ENCODE assay signal across 33 mouse cellular contexts in the genomic region with DNA sequence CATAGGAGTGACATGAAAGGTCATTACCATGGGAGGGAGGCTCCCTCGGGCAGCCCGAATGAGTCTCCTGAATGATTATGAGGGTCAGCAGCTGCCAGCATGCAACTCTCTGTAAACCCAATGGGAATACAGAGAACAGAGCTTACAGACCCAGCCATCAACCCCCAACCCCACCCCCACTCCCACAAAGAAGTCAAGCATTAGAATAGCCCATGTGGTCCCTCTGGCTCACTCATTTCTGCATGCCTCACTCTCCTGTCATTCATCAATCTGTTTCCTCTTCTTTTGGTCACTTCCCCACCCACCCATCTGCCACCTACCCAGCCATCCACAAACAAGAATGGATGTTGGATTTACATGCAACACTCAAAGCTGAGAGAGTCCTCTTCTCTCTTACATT. TPM values are rescaled to one million over a fixed set of nuclear protein-coding genes. Genes with fewer than 3 reads are reported as not detected.
DNase-seq lines count a peak whose midpoint lies in the region; ATAC-seq lines count a peak whose summit lies in the region.
"Had no signal": no experiment of that assay in that cellular context is flagged by ENCODE, and none has a peak within 500 bp of the region (broad histone marks: within the 10 kb centered on the region; RNA-seq: fewer than 3 reads in every experiment).

No protein-coding gene starts in this region.

- 0 out of 2 replicates have a peak, but pooled peaks have one; percentile 18 for ATAC-seq in forebrain, embryonic 16.5 days
- no peak for ATAC-seq in forebrain, embryonic 14.5 days
- peak; percentile 30; the same call in 1 of the 2 replicates for ATAC-seq in midbrain, embryonic 11.5 days (ENCODE audit: low FRiP score)
- no peak for ATAC-seq in midbrain, embryonic 13.5 days
- ATAC-seq in hindbrain, embryonic 13.5 days (ENCODE audit: low FRiP score), result peak; percentile 63; the same call in 1 of the 2 replicates
- ATAC-seq in megakaryocyte, adult 5-6 weeks (ENCODE audit: poor library complexity, severe bottlenecking), result no peak
- ATAC-seq: CD4-positive, CD25-positive, alpha-beta regulatory T cell, adult 4 months; forebrain, embryonic 13.5 days; inflammation-experienced regulatory T-cells, adult 6 months had no signal

- no peaks in the 10 kb centered on the region for H3K36me3 ChIP-seq in forebrain, embryonic 16.5 days (ENCODE audit: control insufficient read depth, insufficient read depth)
- no peaks in the 10 kb centered on the region for H3K36me3 ChIP-seq in forebrain, embryonic 14.5 days (ENCODE audit: control insufficient read depth, insufficient read depth, low read length)
- no peaks in the 10 kb centered on the region for H3K36me3 ChIP-seq in midbrain, embryonic 11.5 days (ENCODE audit: control insufficient read depth, insufficient read depth, low read length)
- no peaks in the 10 kb centered on the region for H3K36me3 ChIP-seq in midbrain, embryonic 13.5 days
- no peaks in the 10 kb centered on the region for H3K36me3 ChIP-seq in hindbrain, embryonic 13.5 days
- H3K36me3 ChIP-seq: embryonic facial prominence, embryonic 10.5 days; embryonic facial prominence, embryonic 15.5 days; heart, embryonic 12.5 days; limb, embryonic 10.5 days; limb, embryonic 15.5 days; midbrain, embryonic 12.5 days; neural tube, embryonic 12.5 days had no signal

- no peak overlapping the region for H3K4me3 ChIP-seq in forebrain, embryonic 16.5 days (replicated peaks; ENCODE audit: low read length)
- H3K4me3 ChIP-seq in forebrain, embryonic 14.5 days (ENCODE audit: low read depth, low read length), result no peak overlapping the region
- H3K4me3 ChIP-seq in midbrain, embryonic 11.5 days (ENCODE audit: low read depth, low read length), result no peak overlapping the region
- no peak overlapping the region for H3K4me3 ChIP-seq in midbrain, embryonic 13.5 days (replicated peaks)
- no peak overlapping the region for H3K4me3 ChIP-seq in hindbrain, embryonic 13.5 days
- H3K4me3 ChIP-seq: embryonic facial prominence, embryonic 10.5 days; embryonic facial prominence, embryonic 15.5 days; forebrain, embryonic 13.5 days; heart, embryonic 12.5 days; limb, embryonic 10.5 days; limb, embryonic 15.5 days; midbrain, embryonic 12.5 days; neural tube, embryonic 12.5 days had no signal

- 79% methylated on average over 2 of the region's 2 CpGs for WGBS in forebrain, embryonic 16.5 days
- WGBS in forebrain, embryonic 14.5 days, result 78% methylated on average over 2 of the region's 2 CpGs
- WGBS in midbrain, embryonic 11.5 days, result 63% methylated on average over 2 of the region's 2 CpGs
- 58% methylated on average over 2 of the region's 2 CpGs for WGBS in midbrain, embryonic 13.5 days
- WGBS in hindbrain, embryonic 13.5 days, result 41% methylated on average over 2 of the region's 2 CpGs

- no peak overlapping the region for H3K27ac ChIP-seq in forebrain, embryonic 16.5 days (ENCODE audit: low read length)
- no peak overlapping the region for H3K27ac ChIP-seq in forebrain, embryonic 14.5 days (ENCODE audit: low read depth, low read length)
- no peak overlapping the region for H3K27ac ChIP-seq in midbrain, embryonic 11.5 days (ENCODE audit: low read depth, low read length)
- no peak overlapping the region for H3K27ac ChIP-seq in midbrain, embryonic 13.5 days
- no peak overlapping the region; the same call in 1 of the 2 replicates for H3K27ac ChIP-seq in hindbrain, embryonic 13.5 days
- H3K27ac ChIP-seq: embryonic facial prominence, embryonic 10.5 days; embryonic facial prominence, embryonic 15.5 days; forebrain, embryonic 13.5 days; kidney, postnatal 0 days; limb, embryonic 10.5 days; limb, embryonic 15.5 days; liver, embryonic 14.5 days; macrophage; midbrain, embryonic 12.5 days; neural tube, embryonic 12.5 days had no signal

- no peaks in the 10 kb centered on the region for H3K27me3 ChIP-seq in forebrain, embryonic 16.5 days (replicated peaks; ENCODE audit: control insufficient read depth, insufficient read depth, low read length)
- H3K27me3 ChIP-seq in forebrain, embryonic 14.5 days (replicated peaks; ENCODE audit: control insufficient read depth, insufficient read depth, low read length), result no peaks in the 10 kb centered on the region
- H3K27me3 ChIP-seq in midbrain, embryonic 11.5 days (ENCODE audit: control insufficient read depth, insufficient read depth, low read length), result no peaks in the 10 kb centered on the region
- H3K27me3 ChIP-seq in midbrain, embryonic 13.5 days, result no peaks in the 10 kb centered on the region
- no peaks in the 10 kb centered on the region for H3K27me3 ChIP-seq in hindbrain, embryonic 13.5 days
- H3K27me3 ChIP-seq: embryonic facial prominence, embryonic 15.5 days; forebrain, embryonic 13.5 days; heart, embryonic 12.5 days; limb, embryonic 15.5 days; midbrain, embryonic 12.5 days; neural tube, embryonic 12.5 days had no signal

- H3K9ac ChIP-seq in forebrain, embryonic 16.5 days (replicated peaks; ENCODE audit: low read depth, low read length), result no peak overlapping the region
- no peak overlapping the region for H3K9ac ChIP-seq in forebrain, embryonic 14.5 days (ENCODE audit: low read length)
- H3K9ac ChIP-seq in midbrain, embryonic 11.5 days (ENCODE audit: low read length), result no peak overlapping the region
- no peak overlapping the region for H3K9ac ChIP-seq in midbrain, embryonic 13.5 days (replicated peaks)
- no peak overlapping the region for H3K9ac ChIP-seq in hindbrain, embryonic 13.5 days
- H3K9ac ChIP-seq: embryonic facial prominence, embryonic 15.5 days; forebrain, embryonic 13.5 days; heart, embryonic 12.5 days; limb, embryonic 15.5 days; liver, embryonic 14.5 days; midbrain, embryonic 12.5 days; neural tube, embryonic 12.5 days had no signal

- H3K9me3 ChIP-seq in forebrain, embryonic 16.5 days (ENCODE audit: control insufficient read depth, low read length), result no peaks in the 10 kb centered on the region
- H3K9me3 ChIP-seq in forebrain, embryonic 14.5 days (replicated peaks; ENCODE audit: control insufficient read depth, low read length), result no peaks in the 10 kb centered on the region
- no peaks in the 10 kb centered on the region for H3K9me3 ChIP-seq in midbrain, embryonic 11.5 days (ENCODE audit: control insufficient read depth, low read length)
- no peaks in the 10 kb centered on the region for H3K9me3 ChIP-seq in midbrain, embryonic 13.5 days
- H3K9me3 ChIP-seq in hindbrain, embryonic 13.5 days, result no peaks in the 10 kb centered on the region
- H3K9me3 ChIP-seq: embryonic facial prominence, embryonic 10.5 days; embryonic facial prominence, embryonic 15.5 days; forebrain, embryonic 13.5 days; heart, embryonic 12.5 days; limb, embryonic 10.5 days; limb, embryonic 15.5 days; midbrain, embryonic 12.5 days; neural tube, embryonic 12.5 days had no signal

- no peak for DNase-seq in forebrain, embryonic 14.5 days (ENCODE audit: low spot score)
- no peak for DNase-seq in midbrain, embryonic 11.5 days (ENCODE audit: low spot score, missing footprints)
- DNase-seq in embryo, embryonic 10.5 days (ENCODE audit: low spot score), result peak; percentile 31
- DNase-seq in liver, result no peak
- DNase-seq: adrenal gland, postnatal 14 days; cerebellum, adult 11-12 months; cerebellum, postnatal 25 days; gastrocnemius, postnatal 25 days; heart, adult 18-20 months; heart, postnatal 4 days; kidney, adult 8-10 months; kidney, postnatal 4 days; lung, adult 2 months; lung, postnatal 10 days had no signal

- no peak overlapping the region for H3K4me2 ChIP-seq in forebrain, embryonic 16.5 days (ENCODE audit: low read length)
- no peak overlapping the region for H3K4me2 ChIP-seq in forebrain, embryonic 14.5 days (ENCODE audit: low read length)
- H3K4me2 ChIP-seq in midbrain, embryonic 11.5 days, result no peak overlapping the region
- H3K4me2 ChIP-seq in midbrain, embryonic 13.5 days (replicated peaks), result no peak overlapping the region
- H3K4me2 ChIP-seq in hindbrain, embryonic 13.5 days, result no peak overlapping the region
- H3K4me2 ChIP-seq: embryonic facial prominence, embryonic 15.5 days; forebrain, embryonic 13.5 days; heart, embryonic 12.5 days; limb, embryonic 15.5 days; midbrain, embryonic 12.5 days; neural tube, embryonic 12.5 days had no signal

- no peaks in the 10 kb centered on the region for H3K4me1 ChIP-seq in forebrain, embryonic 16.5 days (replicated peaks; ENCODE audit: control insufficient read depth, insufficient read depth, low read length)
- H3K4me1 ChIP-seq in forebrain, embryonic 14.5 days (ENCODE audit: control insufficient read depth, insufficient read depth, low read length), result peaks cover 3% of the 10 kb centered on the region; the same call in 1 of the 2 replicates
- no peaks in the 10 kb centered on the region for H3K4me1 ChIP-seq in midbrain, embryonic 11.5 days (ENCODE audit: control insufficient read depth, insufficient read depth, low read length)
- H3K4me1 ChIP-seq in midbrain, embryonic 13.5 days (replicated peaks), result 0 out of 2 replicates have a peak, but pooled peaks cover 7% of the 10 kb centered on the region
- H3K4me1 ChIP-seq in hindbrain, embryonic 13.5 days (replicated peaks), result 0 out of 2 replicates have a peak, but pooled peaks cover 7% of the 10 kb centered on the region
- H3K4me1 ChIP-seq: embryonic facial prominence, embryonic 15.5 days; heart, embryonic 12.5 days; limb, embryonic 10.5 days; limb, embryonic 15.5 days; midbrain, embryonic 12.5 days had no signal

RNA-seq across cellular contexts. Expression of a gene that starts 10.0 kb away (rescaled TPM):
- polyA plus RNA-seq in forebrain, embryonic 16.5 days (2015; fragmentation: Nextera tagmentation; extraction: Ambion mirVana), result 1.1 and 1.2 TPM in 2 replicates
- 1.0 and 1.9 TPM in 2 replicates for polyA plus RNA-seq in forebrain, embryonic 14.5 days (2014; fragmentation: Nextera tagmentation; extraction: Ambion mirVana)
- polyA plus RNA-seq in midbrain, embryonic 11.5 days (2014; fragmentation: Nextera tagmentation; extraction: Ambion mirVana), result 1.7 and 2.2 TPM in 2 replicates
- polyA plus RNA-seq in midbrain, embryonic 13.5 days (2015; fragmentation: Nextera tagmentation; extraction: Ambion mirVana), result 1.0 and 1.7 TPM in 2 replicates
- polyA plus RNA-seq in hindbrain, embryonic 13.5 days (2015; fragmentation: Nextera tagmentation; extraction: Ambion mirVana), result 3.4 and 4.0 TPM in 2 replicates
- total RNA-seq in megakaryocyte, adult 5-6 weeks (2015), result not detected in 2 replicates
- not detected in 2 replicates for total RNA-seq in megakaryocyte, adult 5-6 weeks (2017)
- polyA plus RNA-seq: CD4-positive, CD25-positive, alpha-beta regulatory T cell, adult 4 months; inflammation-experienced regulatory T-cells, adult 6 months; macrophage had no signal

RNA-seq across cellular contexts. Expression of a gene that starts 35.0 kb away (rescaled TPM):
- not detected in 2 replicates for polyA plus RNA-seq in forebrain, embryonic 16.5 days (2015; fragmentation: Nextera tagmentation; extraction: Ambion mirVana)
- not detected in 2 replicates for polyA plus RNA-seq in forebrain, embryonic 14.5 days (2014; fragmentation: Nextera tagmentation; extraction: Ambion mirVana)
- not detected in 2 replicates for polyA plus RNA-seq in midbrain, embryonic 11.5 days (2014; fragmentation: Nextera tagmentation; extraction: Ambion mirVana)
- polyA plus RNA-seq in midbrain, embryonic 13.5 days (2015; fragmentation: Nextera tagmentation; extraction: Ambion mirVana), result 0.16 TPM in 1 of 2 replicates, not detected in the other
- 1.4 and 1.7 TPM in 2 replicates for polyA plus RNA-seq in hindbrain, embryonic 13.5 days (2015; fragmentation: Nextera tagmentation; extraction: Ambion mirVana)
- total RNA-seq in megakaryocyte, adult 5-6 weeks (2015), result not detected in 2 replicates
- total RNA-seq in megakaryocyte, adult 5-6 weeks (2017), result not detected in 2 replicates
- total RNA-seq: adrenal gland, postnatal 14 days; gastrocnemius, adult 18-20 months; gastrocnemius, postnatal 25 days; left cerebral cortex, adult 8-10 months had no signal
- polyA plus RNA-seq: CD4-positive, CD25-positive, alpha-beta regulatory T cell, adult 4 months; embryonic facial prominence, embryonic 10.5 days; forebrain, embryonic 13.5 days; heart, embryonic 12.5 days; inflammation-experienced regulatory T-cells, adult 6 months; kidney, postnatal 0 days; limb, embryonic 10.5 days; liver, embryonic 14.5 days; macrophage had no signal

Comparison
In these comparisons a context has a peak if more than half of its experiments do, and no peak if none do; other contexts are left out.
1. ATAC-seq: peak in forebrain, embryonic 16.5 days (single experiment), midbrain, embryonic 11.5 days (single experiment) and hindbrain, embryonic 13.5 days (single experiment); none in forebrain, embryonic 14.5 days (single experiment), midbrain, embryonic 13.5 days (single experiment) and megakaryocyte, adult 5-6 weeks (single experiment).